Mouse (Mus musculus) bone marrow, adult 2 months (tissue): ENCODE results near the gene Il18bp.

Experiments used
- CTCF ChIP-seq: fragments of 200-500 bp; IDR thresholded peaks from 2 replicates; pipeline ENCODE4 v1.5.1; 2011; ENCODE audit warnings: low read length, control low read depth; ENCODE audit not compliant: control insufficient read depth, insufficient read depth
- POLR2A ChIP-seq: fragments of 200-500 bp; IDR thresholded peaks from 2 replicates; pipeline ENCODE4 v1.6.1; 2011; ENCODE audit warnings: low read depth, mild to moderate bottlenecking, control low read depth, low read length, borderline replicate concordance; ENCODE audit not compliant: control insufficient read depth

- no peak for TF ChIP-seq CTCF
- TF ChIP-seq POLR2A, result no peak
Measured at GRCm38 (mm10) chr7:101967256-101967655, 51.2 kb downstream of the Il18bp start.
